Mouse (Mus musculus): ENCODE data around the gene Pygo2.
"Not testable (repeated sequence)": the region's sequence is repeated elsewhere in the genome, so short reads cannot be mapped to it uniquely, and the experiment has no call there.

The Pygo2 gene

GRCm38 (mm10) chr3:89420421-89420820 is 9.6 kb upstream of the Pygo2 start:
- no peak for DNase-seq (ENCODE audit: low read depth)

- no peak for DNase-seq (ENCODE audit: low read depth)
Observed at GRCm38 (mm10) chr3:89421002-89421774, 8.8 kb upstream of the Pygo2 start.

GRCm38 (mm10) chr3:89421810-89422473 is 8.1 kb upstream of the Pygo2 start:
- DNase-seq (ENCODE audit: low read depth): no peak

- no peak for DNase-seq (ENCODE audit: low read depth)
Observed at GRCm38 (mm10) chr3:89422556-89423205, 7.3 kb upstream of the Pygo2 start.

GRCm38 (mm10) chr3:89424416-89425140 is 5.4 kb upstream of the Pygo2 start:
- no peak for DNase-seq (ENCODE audit: low read depth)

- no peak for DNase-seq (ENCODE audit: low read depth)
Observed at GRCm38 (mm10) chr3:89425141-89425525, 4.9 kb upstream of the Pygo2 start.

GRCm38 (mm10) chr3:89425876-89426275 is 4.1 kb upstream of the Pygo2 start:
- DNase-seq (ENCODE audit: low read depth): no peak

- not testable (repeated sequence) for DNase-seq (ENCODE audit: low read depth)
Observed at GRCm38 (mm10) chr3:89429021-89429420, 993 bp upstream of the Pygo2 start.

GRCm38 (mm10) chr3:89432606-89433005 is 2.6 kb downstream of the Pygo2 start:
- DNase-seq (ENCODE audit: low read depth): no peak

- no peak for DNase-seq (ENCODE audit: low read depth)
Observed at GRCm38 (mm10) chr3:89434532-89434931, 4.5 kb downstream of the Pygo2 start.

- no peak for DNase-seq (ENCODE audit: low read depth)
Observed at GRCm38 (mm10) chr3:89435041-89435440, 5.0 kb downstream of the Pygo2 start.

GRCm38 (mm10) chr3:89436176-89437113 is 6.4 kb downstream of the Pygo2 start, which contains the start of gene Pbxip1:
TSS of gene Pbxip1 (plus strand) at chr3:89436706.
- DNase-seq (ENCODE audit: low read depth): peak; percentile 84

- DNase-seq (ENCODE audit: low read depth): peak; percentile 79
Observed at GRCm38 (mm10) chr3:89437269-89437668, 7.3 kb downstream of the Pygo2 start.

- DNase-seq (ENCODE audit: low read depth): no peak
Observed at GRCm38 (mm10) chr3:89440691-89441090, 10.7 kb downstream of the Pygo2 start.

- peak; percentile 54 for DNase-seq (ENCODE audit: low read depth)
Observed at GRCm38 (mm10) chr3:89448720-89449537, 18.9 kb downstream of the Pygo2 start.

GRCm38 (mm10) chr3:89449541-89449940 is 19.5 kb downstream of the Pygo2 start:
- DNase-seq (ENCODE audit: low read depth): peak; percentile 86

- DNase-seq (ENCODE audit: low read depth): no peak
Observed at GRCm38 (mm10) chr3:89451916-89452315, 21.9 kb downstream of the Pygo2 start.

GRCm38 (mm10) chr3:89454401-89455177 is 24.6 kb downstream of the Pygo2 start, which contains the start of gene Pmvk:
TSS of gene Pmvk (plus strand) at chr3:89454541.
- no peak for DNase-seq (ENCODE audit: low read depth)

GRCm38 (mm10) chr3:89455786-89456285 is 25.8 kb downstream of the Pygo2 start:
- DNase-seq (ENCODE audit: low read depth): no peak
